Mouse (Mus musculus) cerebellum, postnatal 4 days (tissue): ENCODE data around the gene Chtf18.

Experiments
- DNase-seq, 2 experiments: peaks; one replicate each; pipeline ENCODE4 v3.0.0; 2022; ENCODE audit warnings: low spot score in 2 of 2, mixed read lengths in 1 of 2

Gene Chtf18

DNA sequence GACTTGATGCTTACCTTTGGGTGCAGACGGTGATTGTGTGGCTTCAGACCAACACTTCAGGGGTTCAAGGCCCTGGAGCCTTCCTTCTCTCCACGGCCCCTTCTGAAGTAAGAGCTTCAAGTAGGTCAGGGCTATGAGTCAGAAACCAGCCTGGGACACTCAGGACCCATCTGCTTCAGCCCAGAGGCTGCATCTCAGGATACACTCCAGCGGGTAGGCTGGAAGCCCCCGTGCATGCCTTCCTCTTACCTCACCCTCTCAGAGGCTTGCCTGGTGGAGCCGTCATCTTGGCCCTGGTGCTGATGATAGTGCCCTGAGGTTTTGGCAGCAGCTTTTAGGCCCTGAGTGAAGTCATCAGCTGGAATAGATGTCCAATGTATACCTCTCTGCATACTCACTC is 8.0 kb upstream of the Chtf18 start:
- no peak for DNase-seq

DNA sequence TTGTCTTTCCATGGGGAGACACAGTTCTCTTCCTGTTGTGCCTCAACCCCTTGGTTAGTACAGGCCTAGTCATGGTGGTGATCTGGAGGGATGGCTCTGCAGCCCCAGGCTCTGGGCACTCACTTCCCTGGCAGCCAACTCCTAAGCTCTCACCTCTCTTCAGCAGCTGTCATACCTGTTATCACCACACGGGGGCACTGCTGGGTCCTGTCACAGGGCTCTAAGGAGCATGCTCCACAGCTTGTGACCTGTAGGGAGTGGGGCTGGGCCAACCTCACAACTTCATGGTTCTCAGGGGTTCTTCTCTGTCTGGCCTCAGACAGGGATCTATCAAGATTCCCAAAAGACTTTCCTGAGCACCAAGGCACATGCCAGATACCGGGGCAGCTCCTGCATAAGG is 4.9 kb upstream of the Chtf18 start:
- DNase-seq, result peak; percentile 75 to 88

DNA sequence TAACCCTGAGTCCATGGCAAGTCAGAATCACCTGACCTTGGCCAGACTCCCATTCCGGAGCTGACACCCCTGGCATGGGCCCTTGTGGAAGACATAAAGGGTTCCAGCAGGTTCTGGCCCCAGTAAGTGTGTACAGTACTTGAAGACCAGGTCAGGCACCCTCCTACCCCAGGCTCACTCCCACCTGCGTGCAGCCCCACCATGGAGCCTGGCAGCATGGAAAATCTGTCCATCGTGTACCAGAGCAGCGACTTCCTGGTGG is 721 bp upstream of the Chtf18 start:
- no peak for DNase-seq

DNA sequence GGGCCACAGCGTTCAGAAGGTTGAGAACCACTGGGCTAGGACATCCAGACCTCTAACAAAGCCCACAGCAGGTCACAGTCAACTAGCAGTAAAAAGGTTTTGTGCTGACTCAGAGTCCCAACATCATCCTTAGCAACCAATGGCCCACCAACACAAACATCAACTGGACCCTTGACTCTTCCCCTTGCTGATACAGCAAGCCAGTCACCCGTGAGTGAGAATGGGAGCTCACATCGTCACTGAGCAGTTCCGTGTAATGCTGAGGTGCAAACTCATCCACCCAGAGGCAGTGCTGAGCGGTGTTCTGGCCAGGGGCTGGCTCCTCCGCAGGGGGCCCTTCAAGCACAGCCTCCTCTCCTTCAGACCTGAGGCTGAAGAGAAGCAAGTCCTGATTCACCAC is 2.0 kb downstream of the Chtf18 start:
- no peak for DNase-seq

DNA sequence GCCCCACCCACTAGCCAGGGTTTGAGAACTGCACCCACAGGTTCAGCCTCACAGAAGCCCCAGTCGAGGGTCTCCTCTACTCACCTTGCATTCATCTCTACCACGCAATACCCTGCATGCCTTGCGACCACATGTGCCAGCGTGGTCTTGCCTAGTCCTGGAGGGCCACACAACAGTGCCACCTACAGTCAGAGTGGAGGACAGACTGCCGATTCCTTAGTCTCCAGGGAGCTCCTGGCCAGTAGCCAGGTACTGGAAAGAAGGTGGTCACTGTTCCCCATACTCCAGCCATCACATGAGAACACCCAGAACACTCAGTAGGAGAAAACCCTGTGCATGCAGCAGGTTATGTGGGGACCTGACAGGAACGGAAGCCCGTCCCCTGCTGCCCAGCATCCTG is 3.3 kb downstream of the Chtf18 start:
- no peak for DNase-seq

DNA sequence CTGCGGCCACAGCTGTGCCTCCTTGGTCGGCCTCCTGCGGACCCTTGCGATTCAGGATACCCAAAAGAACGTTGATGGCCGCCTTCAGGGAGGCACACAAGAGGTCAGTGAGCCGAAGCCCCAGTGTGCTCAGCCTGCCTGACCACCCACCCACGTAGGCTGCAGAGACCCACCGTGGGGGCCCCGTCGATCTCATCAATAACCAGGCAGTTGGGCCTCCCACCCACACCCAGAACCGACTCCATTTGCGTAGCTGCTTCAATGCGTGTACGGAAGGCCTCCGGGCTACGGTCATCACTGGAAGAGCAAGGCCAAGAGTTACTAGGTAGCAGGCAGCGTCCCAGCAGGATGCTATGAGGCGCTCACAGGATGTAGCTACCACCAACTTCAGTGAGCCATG is 3.7 kb downstream of the Chtf18 start:
- no peak for DNase-seq

DNA sequence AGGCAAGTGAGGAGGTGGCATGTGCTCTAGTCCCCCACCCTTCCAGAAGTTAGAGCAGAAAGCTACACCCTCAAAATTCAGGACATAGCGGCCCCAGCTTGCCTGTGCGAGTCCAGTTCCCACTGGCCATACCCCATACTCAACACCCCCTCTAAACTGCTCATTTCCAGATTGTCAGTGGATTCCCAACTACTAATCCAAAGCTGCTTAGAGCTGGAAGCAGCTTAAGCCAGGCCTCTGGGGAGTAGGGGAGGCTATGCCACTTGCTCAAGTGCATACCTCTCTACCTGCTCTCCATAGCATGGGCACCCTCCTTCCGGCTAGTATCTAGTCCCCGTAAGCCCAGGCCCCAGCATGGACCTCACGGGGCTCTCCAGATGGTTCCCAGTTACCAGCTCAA is 5.7 kb downstream of the Chtf18 start:
- no peak for DNase-seq

DNA sequence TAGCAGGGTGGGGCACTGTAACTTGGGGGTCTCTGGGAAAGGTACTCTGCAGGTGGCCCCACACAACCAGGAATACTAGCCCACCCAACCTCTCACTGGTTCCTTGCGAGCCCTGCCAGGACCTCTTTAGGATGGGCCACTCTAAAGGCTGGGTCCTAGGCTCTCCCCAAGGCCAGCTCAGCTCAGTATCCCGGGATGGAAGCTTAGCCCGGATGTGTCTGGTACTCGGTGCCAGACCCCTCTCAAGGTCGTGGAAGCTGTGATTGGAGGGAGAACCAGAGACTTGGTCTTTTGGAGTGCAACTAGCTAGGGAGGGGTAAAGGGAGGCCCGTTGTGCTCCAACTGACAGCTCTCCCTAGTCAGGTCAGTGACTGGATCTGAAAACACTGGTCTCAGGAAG is 9.5 kb downstream of the Chtf18 start:
- DNase-seq, result no peak

DNA sequence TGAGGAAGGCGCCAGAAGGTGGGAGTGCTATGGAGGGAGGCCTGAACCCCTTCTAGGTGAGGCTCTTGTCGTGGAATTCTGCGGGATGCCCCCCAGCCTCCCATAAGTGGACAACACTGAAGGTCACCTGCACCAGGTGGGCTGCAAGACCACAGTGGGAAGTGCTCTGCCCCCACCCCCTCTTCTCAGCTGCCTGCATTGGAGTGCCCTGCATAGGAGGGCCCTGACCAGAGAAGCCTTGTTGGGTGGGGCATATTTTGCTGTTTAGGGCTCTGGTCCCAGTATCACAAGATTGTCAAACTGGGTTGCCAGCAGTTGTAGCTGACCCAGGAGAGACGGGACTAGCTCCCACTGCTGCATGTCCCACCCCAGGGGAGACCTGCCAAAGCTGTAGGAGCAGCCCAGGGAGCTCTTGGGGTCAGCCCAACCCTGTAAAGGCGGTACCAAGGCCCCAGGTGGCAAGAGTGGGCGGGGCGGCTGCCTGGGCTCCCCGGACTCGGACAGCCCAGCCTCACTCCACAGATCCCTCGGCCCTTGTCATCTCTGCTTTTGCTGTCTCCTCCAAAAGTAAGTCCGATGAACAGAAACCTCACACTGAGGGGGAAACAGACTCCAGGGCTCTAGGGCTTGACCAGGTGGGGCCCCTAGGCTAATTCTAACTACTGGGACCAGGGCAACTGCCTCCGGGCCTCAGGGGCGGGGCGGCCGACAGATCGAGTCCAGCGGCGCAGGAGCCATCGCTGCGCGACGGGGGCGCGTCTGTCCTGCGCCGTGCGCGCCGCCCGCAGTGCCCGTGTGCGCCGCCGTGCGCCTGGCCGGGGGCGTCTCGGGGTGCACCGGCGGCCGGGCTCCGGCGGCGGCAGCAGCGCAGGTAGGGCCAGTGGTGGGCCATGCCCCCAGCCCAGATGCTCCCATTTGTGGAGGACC is 10.2 kb downstream of the Chtf18 start, which contains the start of gene Gng13:
TSS of gene Gng13 (plus strand) at position 461 of the 927 bp plus-strand sequence.
- no peak for DNase-seq

DNA sequence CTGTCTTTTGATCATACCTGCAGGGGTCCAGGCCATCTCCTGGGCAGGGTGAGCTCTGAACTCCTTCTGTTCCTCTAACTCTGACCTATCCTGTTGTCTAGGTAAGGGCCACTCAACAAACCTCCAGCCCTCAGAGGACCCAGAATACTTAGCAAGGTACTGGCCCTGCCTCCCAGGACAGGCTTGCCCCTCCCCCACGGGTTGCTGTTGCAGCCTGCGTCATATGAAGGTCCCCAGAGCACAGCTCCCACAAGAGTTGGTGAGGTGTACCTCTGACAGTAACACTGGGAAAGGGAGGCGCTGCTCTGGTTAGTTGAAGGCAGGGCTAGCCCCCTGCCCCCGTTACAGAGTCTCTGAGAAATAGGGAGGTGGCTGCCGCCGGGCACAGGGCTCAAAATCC is 11.1 kb downstream of the Chtf18 start:
- DNase-seq, result no peak

DNA sequence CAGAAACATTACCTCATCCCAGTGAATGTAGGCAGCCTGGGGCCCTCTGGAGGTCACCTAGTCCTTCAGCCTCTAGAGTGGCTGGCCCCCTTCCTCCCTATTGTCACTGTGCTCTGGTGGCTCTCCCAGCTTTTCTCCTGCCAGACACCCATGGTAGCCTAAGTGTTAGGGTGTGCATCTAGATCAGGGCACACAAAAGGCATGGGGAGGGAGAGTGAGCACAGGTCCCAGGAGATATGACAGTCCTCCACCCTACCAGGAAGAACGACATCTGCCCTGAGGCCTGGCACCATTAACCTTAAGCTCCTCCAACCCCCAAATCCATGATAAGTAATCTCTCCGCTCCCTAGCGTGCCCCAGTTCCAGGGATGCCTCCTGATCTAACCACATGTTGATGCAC is 11.6 kb downstream of the Chtf18 start:
- no peak for DNase-seq

DNA sequence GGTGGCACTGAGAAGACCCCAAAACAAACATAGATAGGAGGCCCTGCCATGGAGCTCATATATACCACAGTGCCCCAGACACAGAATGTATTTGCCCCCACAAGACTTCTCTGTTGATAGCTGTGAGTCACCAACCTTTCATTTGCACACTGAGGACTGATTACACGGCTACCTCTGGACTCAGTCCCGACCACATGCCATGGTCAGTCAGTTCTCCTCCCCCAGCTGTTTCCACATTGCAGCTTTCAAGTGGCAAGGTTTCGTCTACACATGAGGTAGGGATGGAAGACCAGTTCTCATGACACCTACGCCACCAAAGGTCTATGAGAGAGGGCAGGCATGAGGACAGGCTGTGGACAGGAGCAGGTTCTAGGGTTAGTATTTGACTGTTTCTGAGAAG is 16.1 kb downstream of the Chtf18 start:
- DNase-seq, result no peak

DNA sequence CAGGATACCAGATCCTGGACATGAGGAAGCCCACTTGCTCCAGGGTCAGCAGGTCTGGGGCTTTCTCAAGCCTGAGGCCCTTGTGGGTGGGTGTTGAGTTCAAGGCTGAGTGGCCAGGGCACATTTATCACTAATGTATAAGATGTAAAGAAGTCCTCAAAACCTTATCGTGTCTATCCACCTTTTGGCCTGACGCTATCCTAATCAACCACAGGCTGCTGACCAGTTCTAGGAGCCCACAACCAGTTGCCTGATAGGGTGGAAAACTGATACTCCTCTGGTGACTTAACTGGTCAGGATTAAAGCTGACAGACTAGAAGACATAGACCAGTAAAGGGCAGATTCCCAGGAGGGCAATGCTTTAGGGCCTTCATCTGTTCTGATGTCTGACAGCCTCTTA is 17.2 kb downstream of the Chtf18 start:
- DNase-seq, result no peak

DNA sequence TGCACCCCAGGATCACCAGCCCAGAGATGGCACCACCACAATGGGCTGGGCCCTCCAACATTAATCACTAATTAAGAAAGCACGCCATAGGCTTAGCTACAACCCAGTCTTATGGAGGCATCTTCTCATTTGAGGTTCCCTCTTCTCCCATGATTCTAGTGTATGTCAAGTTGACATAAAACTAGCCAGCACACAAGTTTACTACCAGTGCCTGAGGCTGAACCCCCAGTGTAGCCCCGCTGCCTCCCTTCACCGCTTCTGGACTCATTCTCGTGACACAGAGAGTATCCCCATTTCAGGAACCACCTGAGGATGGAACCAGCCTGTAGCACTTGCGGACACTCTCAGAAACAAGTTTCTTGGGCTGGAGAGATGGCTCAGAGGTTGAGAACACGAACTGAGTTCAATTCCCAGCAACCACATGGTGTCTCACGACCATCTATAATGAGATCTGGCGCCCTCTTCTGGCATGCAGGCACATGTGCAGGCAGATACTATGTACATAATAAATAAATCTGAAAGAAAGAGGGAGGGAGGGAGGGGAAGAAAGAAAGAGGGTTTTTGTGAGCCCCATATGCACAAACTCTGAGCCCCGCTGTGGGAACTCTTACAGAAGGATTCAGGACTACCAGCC is 26.2 kb downstream of the Chtf18 start:
- DNase-seq, result no peak

DNA sequence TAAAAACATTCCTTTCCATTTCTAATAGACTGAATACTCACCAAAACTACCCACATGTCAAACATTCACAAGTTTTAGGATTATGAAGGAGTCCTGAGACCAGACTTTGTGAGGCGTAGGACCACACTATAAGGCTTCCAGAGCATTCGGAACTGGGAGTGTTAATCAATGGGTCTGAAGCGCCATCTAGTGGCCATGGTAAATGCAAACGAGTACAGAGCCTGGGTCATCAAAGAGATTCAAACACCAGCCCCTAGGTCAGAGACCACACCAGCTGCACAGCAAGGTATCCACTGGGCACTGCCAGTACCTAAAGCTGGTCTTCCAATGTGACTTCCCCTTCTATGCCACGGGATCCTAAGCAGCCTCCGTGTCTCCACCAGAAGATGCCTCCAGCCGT is 28.8 kb downstream of the Chtf18 start:
- peak; percentile 61 to 82 for DNase-seq

DNA sequence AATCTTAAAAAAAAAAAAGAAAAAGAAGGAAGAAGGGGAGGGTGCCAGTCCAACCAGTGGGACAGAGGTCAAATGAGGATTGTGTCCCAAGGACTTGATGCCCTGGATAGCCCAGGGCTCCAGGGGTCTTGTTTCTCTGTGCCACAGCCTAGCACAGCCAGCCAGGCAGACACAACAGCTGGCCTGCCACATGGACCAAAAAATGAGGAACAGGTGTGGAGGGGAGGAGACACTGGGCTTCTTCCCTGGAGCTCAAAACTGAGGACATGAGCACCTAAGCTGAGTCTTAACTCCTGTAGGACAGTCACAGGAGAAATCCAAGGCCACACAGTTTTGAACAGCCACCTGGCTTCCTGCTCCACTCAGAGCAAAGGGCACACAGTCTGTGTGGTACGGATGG is 31.0 kb downstream of the Chtf18 start:
- DNase-seq, result no peak

DNA sequence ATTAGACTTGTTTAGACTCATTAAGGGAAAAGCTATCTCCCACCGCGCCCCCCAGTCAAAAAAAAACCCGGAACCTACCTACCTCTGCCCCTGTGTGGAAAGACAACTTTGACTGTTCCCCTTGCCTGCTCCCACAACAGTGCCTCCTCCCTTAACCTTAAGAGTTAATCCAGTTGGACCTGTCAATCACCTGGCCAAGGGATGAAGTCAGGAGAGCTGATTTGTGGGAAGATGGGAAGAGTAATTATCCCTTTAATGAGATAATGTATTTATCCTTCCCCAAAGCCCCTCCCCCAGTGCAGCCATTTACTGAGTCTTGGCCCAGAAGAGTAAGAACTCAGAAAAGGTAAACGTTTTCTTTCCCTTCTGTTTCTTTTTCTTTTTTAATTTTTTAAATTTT is 38.3 kb downstream of the Chtf18 start:
- no peak for DNase-seq

DNA sequence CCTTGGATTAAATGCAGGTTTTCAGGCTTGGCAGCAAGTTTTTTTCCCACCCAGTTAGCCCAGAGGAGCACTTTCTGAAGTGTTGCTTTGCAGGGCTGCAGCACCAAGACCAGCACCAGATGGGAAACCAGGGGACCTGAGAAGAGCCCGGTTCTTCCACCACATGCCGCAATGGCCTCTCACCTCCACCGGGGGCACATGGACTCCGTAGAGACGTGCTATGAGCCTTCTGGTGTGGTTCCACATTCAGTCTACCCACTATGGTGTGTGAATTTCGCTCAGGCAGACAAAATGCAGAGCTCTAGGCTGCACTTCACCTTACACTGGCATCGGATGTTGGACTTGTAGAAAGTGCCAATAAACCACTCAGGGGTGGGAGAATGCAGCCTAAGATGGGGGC is 40.9 kb downstream of the Chtf18 start:
- DNase-seq, result no peak

DNA sequence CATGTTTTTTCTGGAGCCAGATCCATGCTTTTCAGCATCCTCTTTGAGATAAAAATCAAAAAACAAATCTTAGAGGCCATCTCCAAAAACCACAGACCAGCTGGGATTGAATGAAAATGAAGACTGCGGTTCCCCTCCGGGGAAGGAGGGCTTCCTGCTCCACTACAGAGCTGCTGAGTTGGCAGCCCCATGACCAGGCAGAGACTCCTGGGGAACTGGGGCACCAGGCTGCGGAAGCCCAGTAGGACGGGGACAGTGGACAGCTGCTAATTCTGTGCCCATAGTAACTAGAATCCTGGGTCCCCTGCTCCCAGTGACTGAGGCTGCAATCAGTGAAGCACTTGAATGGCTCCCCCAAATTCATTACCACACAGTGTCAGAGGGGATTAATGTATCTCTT is 45.6 kb downstream of the Chtf18 start:
- no peak for DNase-seq

DNA sequence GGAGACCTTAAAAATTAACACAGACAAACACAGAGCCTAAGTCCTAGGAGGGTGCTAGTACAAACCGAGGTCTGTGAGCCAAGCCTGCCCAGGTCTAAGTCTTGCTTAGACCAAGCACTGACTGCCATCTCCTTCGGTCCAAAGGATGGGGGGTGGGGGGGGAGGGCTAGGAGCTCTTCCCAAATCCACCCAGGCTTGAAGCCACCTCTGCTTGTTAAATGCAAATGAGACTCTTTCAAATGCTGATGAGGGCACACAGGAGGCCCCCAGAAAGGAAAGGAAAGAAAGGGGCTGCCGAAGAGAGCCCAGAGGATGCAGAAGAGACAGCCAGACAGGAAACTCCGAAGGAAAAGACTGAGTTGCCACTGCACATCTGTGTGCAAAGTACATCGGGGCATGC is 47.4 kb downstream of the Chtf18 start:
- no peak for DNase-seq

DNA sequence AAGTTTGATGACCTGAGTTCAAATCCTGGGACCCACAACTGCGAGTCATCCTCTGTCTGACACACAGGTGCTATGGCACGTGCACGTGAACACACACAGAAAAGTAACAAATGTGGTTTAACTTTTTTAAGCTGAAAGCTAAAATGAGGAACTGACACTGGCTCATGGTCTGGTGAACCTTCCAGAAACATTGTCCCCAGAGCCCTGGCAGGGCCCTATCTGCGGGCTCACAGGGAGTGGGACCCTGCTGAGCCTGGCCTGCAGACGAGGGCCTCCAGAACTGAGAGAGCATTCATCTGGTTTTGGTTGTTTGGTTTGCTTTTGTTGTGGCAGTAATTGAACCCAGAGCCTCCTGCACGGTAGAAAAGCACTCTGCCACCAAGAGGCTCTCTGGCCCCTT is 49.2 kb downstream of the Chtf18 start:
- no peak for DNase-seq

DNA sequence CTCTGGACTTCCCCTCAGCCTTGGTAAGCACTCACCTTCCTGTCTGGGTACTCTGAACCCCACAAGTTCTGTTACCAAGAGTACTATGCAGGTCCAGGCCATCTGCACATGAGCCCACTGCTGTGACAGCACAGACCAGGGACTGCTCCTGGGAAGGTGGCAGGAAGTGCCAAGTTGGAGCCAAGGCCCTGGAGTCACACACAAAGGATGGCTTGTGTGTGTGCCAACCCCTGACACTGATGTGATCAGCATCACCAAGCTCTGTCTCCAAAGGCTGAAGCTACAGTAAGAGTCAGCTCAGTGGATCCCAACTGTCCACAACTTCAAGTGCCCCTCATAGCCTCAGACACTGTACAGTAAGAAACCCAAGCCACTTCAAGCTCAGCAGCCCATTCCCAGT is 54.2 kb downstream of the Chtf18 start:
- no peak for DNase-seq
